Mouse (Mus musculus): ENCODE data around the gene Ccdc18. TPM values are rescaled to one million over a fixed set of nuclear protein-coding genes. Genes with fewer than 3 reads are reported as not detected.
"Not testable (repeated sequence)": the region's sequence is repeated elsewhere in the genome, so short reads cannot be mapped to it uniquely, and the experiment has no call there.

Gene Ccdc18
- polyA plus RNA-seq, 1 experiment from 2014 or later: 9.2 TPM

DNA sequence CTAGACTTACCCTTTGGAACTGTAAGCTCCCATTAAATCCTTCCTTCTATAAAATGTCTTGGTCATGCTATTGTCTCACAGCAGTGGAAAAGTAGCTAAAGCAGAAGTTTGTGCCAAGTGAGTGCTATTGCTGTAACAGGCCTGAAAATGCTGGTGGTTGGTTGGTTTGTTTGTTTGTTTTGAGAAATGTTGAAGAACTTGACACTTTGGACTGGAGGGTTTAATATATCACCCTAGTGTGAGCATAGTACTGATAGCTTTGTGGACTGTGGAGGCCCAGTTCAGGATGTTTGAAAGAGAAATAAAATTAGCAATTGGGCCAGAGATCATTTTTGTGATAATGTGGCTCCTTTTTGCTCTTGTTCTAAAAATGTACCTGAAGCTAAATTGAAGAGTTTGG, 93.5 kb downstream of the Ccdc18 start:
- no peaks in the 10 kb centered on the region for H3K27me3 ChIP-seq (ENCODE audit: control insufficient read depth, insufficient read depth, low read length)
- H3K4me3 ChIP-seq (replicated peaks; ENCODE audit: low read length): no peak overlapping the region
- no peak overlapping the region for H3K9ac ChIP-seq (ENCODE audit: low read length)
- H3K9me3 ChIP-seq (replicated peaks; ENCODE audit: control insufficient read depth, low read length): no peaks in the 10 kb centered on the region
- H3K27ac ChIP-seq (ENCODE audit: low read length): no peak overlapping the region
- ATAC-seq (ENCODE audit: insufficient read depth, low FRiP score): no peak
- H3K4me2 ChIP-seq (ENCODE audit: low read depth, low read length): no peak overlapping the region
- no peaks in the 10 kb centered on the region for H3K36me3 ChIP-seq (ENCODE audit: control insufficient read depth, insufficient read depth, low read length)
- no peaks in the 10 kb centered on the region for H3K4me1 ChIP-seq (ENCODE audit: control insufficient read depth, insufficient read depth, low read length)

DNA sequence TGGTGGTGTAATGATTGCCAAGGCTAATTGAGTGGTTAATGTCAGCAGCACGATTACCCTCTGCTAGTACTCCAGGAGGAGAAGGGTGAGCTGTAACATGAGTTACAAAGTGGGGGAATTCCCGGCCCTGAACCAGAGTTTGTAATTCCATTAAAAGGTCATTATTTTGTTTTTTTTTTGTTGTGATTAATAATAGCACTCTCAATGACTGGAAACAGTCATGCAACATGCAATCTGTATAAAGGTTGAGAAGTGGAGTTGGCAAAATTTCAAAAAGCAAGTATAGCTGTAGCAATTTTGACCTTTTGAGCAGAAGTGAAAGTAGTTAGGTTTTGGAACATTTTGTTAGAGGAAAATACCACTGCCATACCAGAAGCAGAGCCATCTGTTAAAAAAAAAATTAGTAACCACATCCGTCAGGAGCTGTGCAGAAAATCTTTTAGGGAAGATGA, 113.7 kb downstream of the Ccdc18 start:
- no peak overlapping the region for H3K9ac ChIP-seq (ENCODE audit: low read length)
- peaks cover 3% of the 10 kb centered on the region; the same call in 1 of the 2 replicates for H3K4me1 ChIP-seq (ENCODE audit: control insufficient read depth, insufficient read depth, low read length)
- no peak for ATAC-seq (ENCODE audit: insufficient read depth, low FRiP score)
- H3K27me3 ChIP-seq (ENCODE audit: control insufficient read depth, insufficient read depth, low read length): no peaks in the 10 kb centered on the region
- no peaks in the 10 kb centered on the region for H3K9me3 ChIP-seq (replicated peaks; ENCODE audit: control insufficient read depth, low read length)
- H3K27ac ChIP-seq (ENCODE audit: low read length): no peak overlapping the region
- 36% methylated on average over 3 of the region's 3 CpGs for WGBS
- H3K4me2 ChIP-seq (ENCODE audit: low read depth, low read length): no peak overlapping the region
- H3K36me3 ChIP-seq (ENCODE audit: control insufficient read depth, insufficient read depth, low read length): no peaks in the 10 kb centered on the region
- no peak overlapping the region for H3K4me3 ChIP-seq (replicated peaks; ENCODE audit: low read length)

GRCm38 (mm10) chr5:108250033-108250432, 117.4 kb downstream of the Ccdc18 start:
- Histone ChIP-seq H3K4me3 (replicated peaks; ENCODE audit: low read length) (no peak overlapping the region), H3K36me3 (ENCODE audit: control insufficient read depth, insufficient read depth, low read length) (no peaks in the 10 kb centered on the region), H3K4me1 (ENCODE audit: control insufficient read depth, insufficient read depth, low read length) (peaks cover 3% of the 10 kb centered on the region; the same call in 1 of the 2 replicates), H3K27me3 (ENCODE audit: control insufficient read depth, insufficient read depth, low read length) (no peaks in the 10 kb centered on the region), H3K9me3 (replicated peaks; ENCODE audit: control insufficient read depth, low read length) (no peaks in the 10 kb centered on the region), H3K9ac (ENCODE audit: low read length) (no peak overlapping the region), H3K4me2 (ENCODE audit: low read depth, low read length) (no peak overlapping the region), H3K27ac (ENCODE audit: low read length) (no peak overlapping the region)
- ATAC-seq (ENCODE audit: insufficient read depth, low FRiP score): no peak
- 50% methylated on average over 2 of the region's 2 CpGs for WGBS

DNA sequence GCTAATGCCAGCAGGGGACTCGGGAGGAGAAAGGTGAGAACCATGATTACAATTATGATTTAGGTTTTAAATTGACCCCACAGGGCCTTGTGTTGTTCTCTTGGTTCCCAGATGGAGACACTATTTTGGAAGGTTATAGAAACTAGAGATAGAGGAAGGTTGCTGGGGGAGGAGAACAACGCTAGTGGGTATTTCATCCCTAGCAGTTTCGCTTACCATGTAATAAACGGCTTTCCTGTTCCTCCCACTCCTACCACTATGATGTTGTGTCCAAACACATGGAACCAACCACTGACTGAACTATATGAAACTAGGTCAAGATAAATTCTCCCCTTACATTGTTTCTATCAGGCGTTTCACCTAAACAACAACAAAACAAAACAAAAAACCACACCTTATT, 122.6 kb downstream of the Ccdc18 start:
- no peak overlapping the region for H3K4me2 ChIP-seq (ENCODE audit: low read depth, low read length)
- H3K9ac ChIP-seq (ENCODE audit: low read length): no peak overlapping the region
- no peak overlapping the region for H3K27ac ChIP-seq (ENCODE audit: low read length)
- 77% methylated on average over 5 of the region's 5 CpGs for WGBS
- H3K9me3 ChIP-seq (replicated peaks; ENCODE audit: control insufficient read depth, low read length): no peaks in the 10 kb centered on the region
- ATAC-seq (ENCODE audit: insufficient read depth, low FRiP score): no peak
- no peak overlapping the region for H3K4me3 ChIP-seq (replicated peaks; ENCODE audit: low read length)
- no peaks in the 10 kb centered on the region for H3K36me3 ChIP-seq (ENCODE audit: control insufficient read depth, insufficient read depth, low read length)
- H3K4me1 ChIP-seq (ENCODE audit: control insufficient read depth, insufficient read depth, low read length): no peaks in the 10 kb centered on the region
- H3K27me3 ChIP-seq (ENCODE audit: control insufficient read depth, insufficient read depth, low read length): no peaks in the 10 kb centered on the region

- Histone ChIP-seq H3K4me1 (ENCODE audit: control insufficient read depth, insufficient read depth, low read length) (peaks cover under 1% of the 10 kb centered on the region; the same call in 1 of the 2 replicates), H3K27me3 (ENCODE audit: control insufficient read depth, insufficient read depth, low read length) (no peaks in the 10 kb centered on the region), H3K9me3 (replicated peaks; ENCODE audit: control insufficient read depth, low read length) (no peaks in the 10 kb centered on the region), H3K36me3 (ENCODE audit: control insufficient read depth, insufficient read depth, low read length) (no peaks in the 10 kb centered on the region), H3K27ac (ENCODE audit: low read length) (no peak overlapping the region), H3K4me3 (replicated peaks; ENCODE audit: low read length) (no peak overlapping the region), H3K9ac (ENCODE audit: low read length) (peak overlapping the region; percentile 13; the same call in 1 of the 2 replicates), H3K4me2 (ENCODE audit: low read depth, low read length) (no peak overlapping the region)
- WGBS: 24% methylated on average over 4 of the region's 4 CpGs
- ATAC-seq (ENCODE audit: insufficient read depth, low FRiP score): peak; percentile 40; the same call in 1 of the 2 replicates
These were observed 130.0 kb downstream of the Ccdc18 start for GRCm38 (mm10) chr5:108262722-108263121.

- H3K4me2 ChIP-seq (ENCODE audit: low read depth, low read length); H3K9me3 ChIP-seq (replicated peaks; ENCODE audit: control insufficient read depth, low read length); H3K9ac ChIP-seq (ENCODE audit: low read length); ATAC-seq (ENCODE audit: insufficient read depth, low FRiP score); H3K4me1 ChIP-seq (ENCODE audit: control insufficient read depth, insufficient read depth, low read length); H3K36me3 ChIP-seq (ENCODE audit: control insufficient read depth, insufficient read depth, low read length); H3K27ac ChIP-seq (ENCODE audit: low read length); H3K27me3 ChIP-seq (ENCODE audit: control insufficient read depth, insufficient read depth, low read length); H3K4me3 ChIP-seq (replicated peaks; ENCODE audit: low read length): not testable (repeated sequence)
- 83% methylated on average over 1 of the region's 1 CpGs for WGBS
These were observed 131.1 kb downstream of the Ccdc18 start for GRCm38 (mm10) chr5:108263785-108264184.

DNA sequence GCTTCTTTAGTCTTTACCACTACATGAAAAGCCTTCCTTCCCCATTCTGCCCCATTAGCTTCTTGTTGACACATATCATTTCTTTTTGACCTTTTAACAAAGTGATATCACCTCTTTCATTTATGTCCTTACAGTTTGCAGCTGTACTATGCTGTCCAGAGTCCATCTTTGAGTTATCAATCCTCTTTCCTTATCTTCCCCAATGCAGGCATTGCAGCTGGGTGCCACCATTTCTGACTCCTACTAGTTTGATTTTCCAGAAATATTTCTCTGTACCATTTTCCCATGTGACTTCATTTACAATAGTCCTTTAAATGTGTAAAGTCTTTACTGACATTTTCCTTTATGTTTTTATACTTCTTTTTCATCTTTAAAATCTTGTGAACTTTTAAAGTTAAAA, 134.3 kb downstream of the Ccdc18 start:
- ATAC-seq (ENCODE audit: insufficient read depth, low FRiP score): no peak
- H3K4me3 ChIP-seq (replicated peaks; ENCODE audit: low read length): no peak overlapping the region
- H3K9me3 ChIP-seq (replicated peaks; ENCODE audit: control insufficient read depth, low read length): no peaks in the 10 kb centered on the region
- no peaks in the 10 kb centered on the region for H3K36me3 ChIP-seq (ENCODE audit: control insufficient read depth, insufficient read depth, low read length)
- H3K4me1 ChIP-seq (ENCODE audit: control insufficient read depth, insufficient read depth, low read length): peaks cover 9% of the 10 kb centered on the region
- H3K9ac ChIP-seq (ENCODE audit: low read length): no peak overlapping the region
- no peak overlapping the region for H3K27ac ChIP-seq (ENCODE audit: low read length)
- no peaks in the 10 kb centered on the region for H3K27me3 ChIP-seq (ENCODE audit: control insufficient read depth, insufficient read depth, low read length)
- no peak overlapping the region for H3K4me2 ChIP-seq (ENCODE audit: low read depth, low read length)

DNA sequence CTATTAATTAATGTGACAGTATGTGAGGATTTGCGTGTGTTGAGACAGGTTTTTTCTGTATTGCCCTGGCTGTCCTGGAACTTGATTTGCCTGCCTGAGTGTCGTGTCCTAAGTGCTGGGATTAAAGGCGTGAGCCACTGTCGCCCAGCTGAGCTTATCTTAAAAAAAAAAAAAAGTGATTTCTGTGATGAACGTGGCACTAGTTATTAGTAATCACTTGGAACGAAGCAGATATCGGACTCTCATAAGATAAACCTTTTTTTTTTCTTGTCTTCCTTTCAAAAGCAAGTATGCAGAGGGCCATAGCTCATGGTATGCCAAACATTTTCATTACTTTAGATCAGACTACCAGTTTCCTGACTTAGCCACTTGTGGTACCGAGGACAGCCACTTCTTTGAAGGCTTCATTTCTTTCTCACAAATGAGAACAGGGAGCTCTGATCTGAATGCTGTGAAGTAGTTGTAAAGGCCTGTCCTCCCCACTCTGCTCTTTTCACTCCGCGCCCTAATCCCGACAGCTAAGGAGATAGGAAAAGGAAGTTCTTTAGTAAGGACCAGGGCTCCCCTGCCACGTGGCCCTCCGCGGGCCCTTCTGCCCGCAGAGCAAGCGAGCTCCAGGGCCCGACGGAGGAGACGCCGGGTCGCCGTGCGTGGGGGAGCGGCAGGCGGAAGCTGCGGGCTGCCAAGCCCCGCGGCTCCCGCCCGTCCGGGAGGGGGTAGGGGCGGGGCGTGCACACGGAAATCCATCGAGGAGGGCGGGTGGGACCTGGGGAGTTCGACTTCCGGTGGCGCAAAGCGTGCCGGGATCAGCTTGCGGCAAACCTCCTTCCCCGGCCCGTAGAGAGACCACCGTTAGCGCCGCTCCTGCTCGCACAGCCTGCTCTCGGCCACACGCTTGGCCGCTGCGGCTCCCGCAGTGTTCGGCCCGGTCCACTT, 135.7 kb downstream of the Ccdc18 start, which contains the start of gene Dr1:
Dr1 (plus strand) TSS at position 771 of the 936 bp plus-strand sequence.
- 2% methylated on average over 53 of the region's 55 CpGs for WGBS
- Histone ChIP-seq H3K27me3 (ENCODE audit: control insufficient read depth, insufficient read depth, low read length) (no peaks in the 10 kb centered on the region), H3K4me2 (ENCODE audit: low read depth, low read length) (peak within 1 kb of the TSS; percentile 73), H3K4me1 (ENCODE audit: control insufficient read depth, insufficient read depth, low read length) (peaks cover 9% of the 10 kb centered on the region), H3K36me3 (ENCODE audit: control insufficient read depth, insufficient read depth, low read length) (no peaks in the 10 kb centered on the region), H3K27ac (ENCODE audit: low read length) (peak within 1 kb of the TSS; percentile 98), H3K9me3 (replicated peaks; ENCODE audit: control insufficient read depth, low read length) (no peaks in the 10 kb centered on the region), H3K9ac (ENCODE audit: low read length) (peak within 1 kb of the TSS; percentile 98), H3K4me3 (replicated peaks; ENCODE audit: low read length) (peak within 1 kb of the TSS; percentile 99)
- ATAC-seq (ENCODE audit: insufficient read depth, low FRiP score): peak; percentile 97

GRCm38 (mm10) chr5:108269063-108269810, 136.6 kb downstream of the Ccdc18 start:
- H3K4me1 ChIP-seq (ENCODE audit: control insufficient read depth, insufficient read depth, low read length): peaks cover 9% of the 10 kb centered on the region
- no peaks in the 10 kb centered on the region for H3K36me3 ChIP-seq (ENCODE audit: control insufficient read depth, insufficient read depth, low read length)
- peak overlapping the region; percentile 98 for H3K27ac ChIP-seq (ENCODE audit: low read length)
- WGBS: under 1% methylated on average over 44 of the region's 44 CpGs
- H3K4me2 ChIP-seq (ENCODE audit: low read depth, low read length): peak overlapping the region; percentile 73
- no peaks in the 10 kb centered on the region for H3K27me3 ChIP-seq (ENCODE audit: control insufficient read depth, insufficient read depth, low read length)
- H3K4me3 ChIP-seq (replicated peaks; ENCODE audit: low read length): peak overlapping the region; percentile 99
- no peaks in the 10 kb centered on the region for H3K9me3 ChIP-seq (replicated peaks; ENCODE audit: control insufficient read depth, low read length)
- peak overlapping the region; percentile 98 for H3K9ac ChIP-seq (ENCODE audit: low read length)
- ATAC-seq (ENCODE audit: insufficient read depth, low FRiP score): no peak; the same call in 1 of the 2 replicates

Data from stomach, embryonic 16.5 days (tissue).